11 mouse cellular contexts compared by ENCODE assay signal in genomic region chr17:56550784-56551475, GRCm38 (mm10). TPM values are rescaled to one million over a fixed set of nuclear protein-coding genes. Genes with fewer than 3 reads are reported as not detected.
DNase-seq lines count a peak whose midpoint lies in the region; ATAC-seq lines count a peak whose summit lies in the region.
"Had no signal": no experiment of that assay in that cellular context is flagged by ENCODE, and none has a peak within 500 bp of the region (broad histone marks: within the 10 kb centered on the region; RNA-seq: fewer than 3 reads in every experiment).

No protein-coding gene starts in this region.

- DNase-seq in cerebellum, postnatal 4 days (ENCODE audit: low spot score in 2 of 2) = peak; percentile 14 to 17
- no peak for DNase-seq in cerebellum, adult 9-10 months
- DNase-seq in testis, postnatal 10 days (ENCODE audit: low spot score) = peak; percentile 47
- DNase-seq in testis, postnatal 14 days (ENCODE audit: low spot score) = no peak
- peak; percentile 52 for DNase-seq in lung, postnatal 36 days
- DNase-seq in spleen, adult 12 weeks (ENCODE audit: low spot score) = no peak
- no peak for DNase-seq in kidney, adult 8-10 months
- DNase-seq: B cell, adult 2 months; heart, postnatal 10 days had no signal

- ATAC-seq in granulocyte monocyte progenitor cell, adult 5-6 weeks (replicated peaks; ENCODE audit: poor library complexity, severe bottlenecking) = no peak

RNA-seq across cellular contexts. Expression of gene Gm20219, which starts 3.3 kb away (rescaled TPM):
- total RNA-seq in granulocyte monocyte progenitor cell, adult 5-6 weeks (2014; fragmentation: Nextera tagmentation) = 0.84 and 1.1 TPM in 2 replicates
- 0.41 TPM in 1 of 2 replicates, not detected in the other for total RNA-seq in granulocyte monocyte progenitor cell, adult 5-6 weeks (2017)
- total RNA-seq: liver, adult 2 months had no signal

RNA-seq across cellular contexts. Expression of gene Safb2, which starts 33.5 kb away (rescaled TPM):
- total RNA-seq in granulocyte monocyte progenitor cell, adult 5-6 weeks (2014; fragmentation: Nextera tagmentation) = 99.5 and 132 TPM in 2 replicates
- 66.4 and 76.5 TPM in 2 replicates for total RNA-seq in granulocyte monocyte progenitor cell, adult 5-6 weeks (2017)

RNA-seq across cellular contexts. Expression of gene Safb, which starts 33.7 kb away (rescaled TPM):
- total RNA-seq in granulocyte monocyte progenitor cell, adult 5-6 weeks (2014; fragmentation: Nextera tagmentation) = 69.1 and 99.9 TPM in 2 replicates
- 72.9 and 77.2 TPM in 2 replicates for total RNA-seq in granulocyte monocyte progenitor cell, adult 5-6 weeks (2017)

RNA-seq across cellular contexts. Expression of gene Znrf4, which starts 38.7 kb away (rescaled TPM):
- not detected in 2 replicates for total RNA-seq in granulocyte monocyte progenitor cell, adult 5-6 weeks (2014; fragmentation: Nextera tagmentation)
- not detected in 2 replicates for total RNA-seq in granulocyte monocyte progenitor cell, adult 5-6 weeks (2017)
- total RNA-seq: heart, postnatal 10 days; liver, adult 2 months had no signal

RNA-seq across cellular contexts. Expression of gene 2410015M20Rik, which starts 58.6 kb away (rescaled TPM):
- total RNA-seq in granulocyte monocyte progenitor cell, adult 5-6 weeks (2014; fragmentation: Nextera tagmentation) = 140 and 159 TPM in 2 replicates
- 147 and 185 TPM in 2 replicates for total RNA-seq in granulocyte monocyte progenitor cell, adult 5-6 weeks (2017)

Comparison
In these comparisons a context has a peak if more than half of its experiments do, and no peak if none do; other contexts are left out.
1. DNase-seq: peak in cerebellum, postnatal 4 days (2 of 2), testis, postnatal 10 days (single experiment) and lung, postnatal 36 days (single experiment); none in cerebellum, adult 9-10 months (single experiment), testis, postnatal 14 days (single experiment), spleen, adult 12 weeks (single experiment) and kidney, adult 8-10 months (0 of 2).